Mouse (Mus musculus): ENCODE data around the gene Cdcp2. TPM values are rescaled to one million over a fixed set of nuclear protein-coding genes. Genes with fewer than 3 reads are reported as not detected.

The Cdcp2 gene
- polyA plus RNA-seq (2012; rRNA removed) = not detected in 2 replicates

- Histone ChIP-seq H3K27ac (ENCODE audit: control insufficient read depth, insufficient read depth, low read depth, low read length) (no peak within 1 kb of the TSS), H3K27me3 (ENCODE audit: control insufficient read depth, insufficient read depth, low read length) (no peaks in the 10 kb centered on the region), H3K4me1 (ENCODE audit: control insufficient read depth, insufficient read depth, low read length) (peaks cover 7% of the 10 kb centered on the region), H3K4me3 (ENCODE audit: control insufficient read depth, low read depth, low read length) (no peak within 1 kb of the TSS), H3K36me3 (ENCODE audit: control insufficient read depth, insufficient read depth, low read length) (no peaks in the 10 kb centered on the region)
- TF ChIP-seq POLR2A (IDR thresholded peaks at IDR 0.05; ENCODE audit: control insufficient read depth, low read depth, low read length) (no peak), CTCF (IDR thresholded peaks at IDR 0.05; ENCODE audit: control insufficient read depth, insufficient read depth, insufficient replicate concordance, low read depth, low read length) (no peak)
Measured at GRCm38 (mm10) chr4:107096841-107097373, at the start of gene Cdcp2. Gene Cdcp2 (plus strand): TSS chr4:107096891.

DNA sequence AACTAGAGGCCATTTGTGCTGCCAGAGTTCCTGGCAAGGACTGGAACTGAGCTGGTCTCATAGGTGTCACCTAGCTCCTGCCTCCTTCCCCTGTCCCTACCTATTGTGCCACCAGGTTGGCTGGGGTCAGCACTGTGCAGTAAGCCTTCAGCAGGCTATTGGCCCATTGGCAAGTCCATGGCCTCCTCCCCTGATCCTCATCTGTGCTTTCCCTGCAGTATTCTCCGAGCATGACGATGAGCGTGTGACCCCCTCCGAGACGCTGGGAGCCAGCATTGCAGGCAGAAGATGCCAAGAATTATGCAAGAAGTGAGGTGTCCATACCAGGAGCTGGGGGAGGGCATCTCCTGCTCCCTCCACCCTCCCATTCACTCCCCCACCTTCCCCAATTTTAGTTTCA lies 48.9 kb upstream of the Cdcp2 start:
- TF ChIP-seq CTCF (IDR thresholded peaks at IDR 0.05; ENCODE audit: control insufficient read depth, insufficient read depth, insufficient replicate concordance, low read depth, low read length) (no peak), POLR2A (IDR thresholded peaks at IDR 0.05; ENCODE audit: control insufficient read depth, low read depth, low read length) (no peak)
- Histone ChIP-seq H3K36me3 (ENCODE audit: control insufficient read depth, insufficient read depth, low read length) (no peaks in the 10 kb centered on the region), H3K4me3 (ENCODE audit: control insufficient read depth, low read depth, low read length) (no peak overlapping the region), H3K4me1 (ENCODE audit: control insufficient read depth, insufficient read depth, low read length) (no peaks in the 10 kb centered on the region), H3K27me3 (ENCODE audit: control insufficient read depth, insufficient read depth, low read length) (no peaks in the 10 kb centered on the region), H3K27ac (ENCODE audit: control insufficient read depth, insufficient read depth, low read depth, low read length) (no peak overlapping the region)

DNA sequence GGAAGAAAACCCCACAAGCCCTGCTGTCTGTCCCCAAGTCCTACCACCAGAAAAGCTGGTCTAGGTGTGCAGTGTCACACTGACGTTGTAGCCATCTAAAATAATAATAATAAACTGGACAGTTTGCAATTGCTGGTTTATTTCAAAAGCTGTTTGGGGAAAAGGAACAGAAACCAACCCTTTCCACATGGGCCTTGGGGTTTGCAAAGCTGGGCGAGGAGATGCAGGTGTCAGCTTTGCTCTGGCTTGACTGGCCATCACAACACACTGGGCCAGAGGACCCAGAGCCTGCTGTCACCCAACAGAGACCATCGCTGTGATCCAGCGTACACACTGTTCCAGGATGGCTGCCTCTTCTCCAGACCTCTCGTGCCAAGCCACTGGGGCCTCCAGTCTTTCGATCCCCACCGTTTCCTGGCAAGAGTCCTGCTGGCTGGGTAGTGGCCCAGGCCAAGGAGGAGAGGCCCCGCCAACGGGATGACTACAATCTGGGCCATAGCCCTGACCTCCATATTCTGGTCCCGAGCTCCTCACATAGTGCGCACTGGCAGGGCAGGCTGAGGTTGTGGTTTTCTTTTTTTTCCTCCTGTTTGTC lies 48.0 kb upstream of the Cdcp2 start:
- no peaks in the 10 kb centered on the region for H3K36me3 ChIP-seq (ENCODE audit: control insufficient read depth, insufficient read depth, low read length)
- no peak overlapping the region for H3K27ac ChIP-seq (ENCODE audit: control insufficient read depth, insufficient read depth, low read depth, low read length)
- H3K4me3 ChIP-seq (ENCODE audit: control insufficient read depth, low read depth, low read length) = no peak overlapping the region
- H3K4me1 ChIP-seq (ENCODE audit: control insufficient read depth, insufficient read depth, low read length) = no peaks in the 10 kb centered on the region
- no peaks in the 10 kb centered on the region for H3K27me3 ChIP-seq (ENCODE audit: control insufficient read depth, insufficient read depth, low read length)
- TF ChIP-seq CTCF (IDR thresholded peaks at IDR 0.05; ENCODE audit: control insufficient read depth, insufficient read depth, insufficient replicate concordance, low read depth, low read length) = no peak
- no peak for TF ChIP-seq POLR2A (IDR thresholded peaks at IDR 0.05; ENCODE audit: control insufficient read depth, low read depth, low read length)

- TF ChIP-seq POLR2A (IDR thresholded peaks at IDR 0.05; ENCODE audit: control insufficient read depth, low read depth, low read length) = no peak
- TF ChIP-seq CTCF (IDR thresholded peaks at IDR 0.05; ENCODE audit: control insufficient read depth, insufficient read depth, insufficient replicate concordance, low read depth, low read length) = no peak
- Histone ChIP-seq H3K36me3 (ENCODE audit: control insufficient read depth, insufficient read depth, low read length) (no peaks in the 10 kb centered on the region), H3K27ac (ENCODE audit: control insufficient read depth, insufficient read depth, low read depth, low read length) (no peak overlapping the region)
Measured at GRCm38 (mm10) chr4:107051889-107052288, 44.8 kb upstream of the Cdcp2 start.

GRCm38 (mm10) chr4:107052962-107053553 lies 43.6 kb upstream of the Cdcp2 start:
- no peak overlapping the region for H3K4me3 ChIP-seq (ENCODE audit: control insufficient read depth, low read depth, low read length)
- no peaks in the 10 kb centered on the region for H3K4me1 ChIP-seq (ENCODE audit: control insufficient read depth, insufficient read depth, low read length)
- no peaks in the 10 kb centered on the region for H3K27me3 ChIP-seq (ENCODE audit: control insufficient read depth, insufficient read depth, low read length)
- no peak overlapping the region for H3K27ac ChIP-seq (ENCODE audit: control insufficient read depth, insufficient read depth, low read depth, low read length)
- TF ChIP-seq CTCF (IDR thresholded peaks at IDR 0.05; ENCODE audit: control insufficient read depth, insufficient read depth, insufficient replicate concordance, low read depth, low read length) = no peak
- no peak for TF ChIP-seq POLR2A (IDR thresholded peaks at IDR 0.05; ENCODE audit: control insufficient read depth, low read depth, low read length)
- H3K36me3 ChIP-seq (ENCODE audit: control insufficient read depth, insufficient read depth, low read length) = no peaks in the 10 kb centered on the region

More at GRCm38 (mm10) chr4:107051889-107052288, 44.8 kb upstream of the Cdcp2 start:
- Histone ChIP-seq H3K4me1 (ENCODE audit: control insufficient read depth, insufficient read depth, low read length) (no peaks in the 10 kb centered on the region), H3K4me3 (ENCODE audit: control insufficient read depth, low read depth, low read length) (no peak overlapping the region), H3K27me3 (ENCODE audit: control insufficient read depth, insufficient read depth, low read length) (no peaks in the 10 kb centered on the region)

DNA sequence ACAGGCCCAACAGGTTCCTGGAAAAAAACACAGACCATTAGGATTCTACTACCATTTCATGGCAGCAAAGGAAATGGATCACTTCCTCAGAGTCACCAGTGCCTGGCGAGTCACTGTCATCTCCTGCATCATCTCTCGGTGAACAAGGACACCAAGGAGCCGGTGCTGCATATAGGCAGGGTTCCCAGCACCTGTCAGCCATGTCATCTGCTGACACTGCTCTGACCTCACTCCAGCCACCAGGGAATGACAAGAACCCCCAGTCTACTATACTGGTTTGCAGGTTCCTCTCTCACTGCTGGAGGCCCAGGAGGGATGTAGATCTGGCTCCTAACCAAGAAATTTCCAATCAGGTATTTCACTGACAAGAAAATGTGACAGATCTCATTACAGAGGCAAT lies 40.6 kb upstream of the Cdcp2 start:
- H3K4me3 ChIP-seq (ENCODE audit: control insufficient read depth, low read depth, low read length) = no peak overlapping the region
- H3K36me3 ChIP-seq (ENCODE audit: control insufficient read depth, insufficient read depth, low read length) = peaks cover 2% of the 10 kb centered on the region; the same call in 1 of the 2 replicates

GRCm38 (mm10) chr4:107058346-107058745 lies 38.3 kb upstream of the Cdcp2 start:
- TF ChIP-seq CTCF (IDR thresholded peaks at IDR 0.05; ENCODE audit: control insufficient read depth, insufficient read depth, insufficient replicate concordance, low read depth, low read length) = no peak
- no peak for TF ChIP-seq POLR2A (IDR thresholded peaks at IDR 0.05; ENCODE audit: control insufficient read depth, low read depth, low read length)
- Histone ChIP-seq H3K4me3 (ENCODE audit: control insufficient read depth, low read depth, low read length) (no peak overlapping the region), H3K36me3 (ENCODE audit: control insufficient read depth, insufficient read depth, low read length) (peaks cover 3% of the 10 kb centered on the region)

More for the DNA sequence above, 40.6 kb upstream of the Cdcp2 start:
- Histone ChIP-seq H3K4me1 (ENCODE audit: control insufficient read depth, insufficient read depth, low read length) (no peaks in the 10 kb centered on the region), H3K27me3 (ENCODE audit: control insufficient read depth, insufficient read depth, low read length) (no peaks in the 10 kb centered on the region), H3K27ac (ENCODE audit: control insufficient read depth, insufficient read depth, low read depth, low read length) (no peak overlapping the region)
- TF ChIP-seq POLR2A (IDR thresholded peaks at IDR 0.05; ENCODE audit: control insufficient read depth, low read depth, low read length) = no peak
- no peak for TF ChIP-seq CTCF (IDR thresholded peaks at IDR 0.05; ENCODE audit: control insufficient read depth, insufficient read depth, insufficient replicate concordance, low read depth, low read length)

More at GRCm38 (mm10) chr4:107058346-107058745, 38.3 kb upstream of the Cdcp2 start:
- Histone ChIP-seq H3K27ac (ENCODE audit: control insufficient read depth, insufficient read depth, low read depth, low read length) (no peak overlapping the region), H3K4me1 (ENCODE audit: control insufficient read depth, insufficient read depth, low read length) (no peaks in the 10 kb centered on the region), H3K27me3 (ENCODE audit: control insufficient read depth, insufficient read depth, low read length) (no peaks in the 10 kb centered on the region)

All from testis, adult 2 months (tissue).